Mouse (Mus musculus) lung, adult 2 months (tissue): ENCODE measurements around the gene Itgb3. TPM values are rescaled to one million over a fixed set of nuclear protein-coding genes. Genes with fewer than 3 reads are reported as not detected.
"Not testable (repeated sequence)": the region's sequence is repeated elsewhere in the genome, so short reads cannot be mapped to it uniquely, and the experiment has no call there.

Source experiments
- DNase-seq: peaks from one replicate; pipeline ENCODE4 v3.0.0; 2022
- H3K4me1 ChIP-seq: fragments of 200-500 bp; 2 replicates; pipeline ENCODE4 v1.6.1; 2011; ENCODE audit warnings: low read length; ENCODE audit not compliant: control insufficient read depth, insufficient read depth
- H3K4me3 ChIP-seq: fragments of 200-500 bp; replicated peaks from 2 replicates; pipeline ENCODE3; 2011; ENCODE audit warnings: low read depth, mild to moderate bottlenecking, control low read depth, low read length; ENCODE audit errors: extremely low read depth
- CTCF ChIP-seq: fragments of 200-500 bp; IDR thresholded peaks from 2 replicates; pipeline ENCODE4 v1.5.1; 2011; ENCODE audit warnings: mild to moderate bottlenecking, low read length, control low read depth; ENCODE audit not compliant: insufficient read depth
- POLR2A ChIP-seq: fragments of 200-500 bp; IDR thresholded peaks from 2 replicates; pipeline ENCODE4 v1.6.1; 2011; ENCODE audit warnings: low read depth, mild to moderate bottlenecking, control low read depth, low read length, borderline replicate concordance; ENCODE audit errors: extremely low read depth
- WGBS: fragments of 180-500 bp; shearing (Covaris S2); methylation state at CpG from one replicate; pipeline ENCODE4 v1.1.7; 2018; 5-methylcytosine and 5-hydroxymethylcytosine counted together
- polyA plus RNA-seq: library from polyadenylated mRNA; depleted of rRNA; stranded (reverse); fragments of >200 nt; gene quantifications from 2 replicates; pipeline ENCODE4 v1.2.3, GENCODE M21; 2012; rRNA removed

Itgb3 gene
- polyA plus RNA-seq, result 9.3 and 16.2 TPM in 2 replicates

- Histone ChIP-seq H3K4me3 (peak within 1 kb of the TSS; percentile 70), H3K4me1 (peaks cover 7% of the 10 kb centered on the region; the same call in 1 of the 2 replicates)
- peak; percentile 69 for DNase-seq
- 2% methylated on average over 50 of the region's 51 CpGs for WGBS
- no peak; the same call in 1 of the 2 replicates for TF ChIP-seq POLR2A
- no peak for TF ChIP-seq CTCF
These were observed at the start of gene Itgb3 for GRCm38 (mm10) chr11:104607491-104608245. Gene Itgb3, plus strand, starts transcription at chr11:104608000.

- Histone ChIP-seq H3K4me3 (no peak overlapping the region), H3K4me1 (no peaks in the 10 kb centered on the region)
- TF ChIP-seq CTCF (no peak), POLR2A (no peak)
- 51% methylated on average over 4 of the region's 4 CpGs for WGBS
- no peak for DNase-seq
These were observed 49.7 kb upstream of the Itgb3 start for GRCm38 (mm10) chr11:104558065-104558464.

- H3K4me3 ChIP-seq, result no peak overlapping the region
- TF ChIP-seq CTCF, result no peak
- TF ChIP-seq POLR2A, result no peak
- WGBS, result 69% methylated on average over 4 of the region's 4 CpGs
- DNase-seq, result no peak
- no peaks in the 10 kb centered on the region for H3K4me1 ChIP-seq
These were observed 49.0 kb upstream of the Itgb3 start for GRCm38 (mm10) chr11:104558651-104559403.

GRCm38 (mm10) chr11:104560971-104561370 is 46.8 kb upstream of the Itgb3 start:
- Histone ChIP-seq H3K4me3 (no peak overlapping the region), H3K4me1 (no peaks in the 10 kb centered on the region)
- no peak for TF ChIP-seq POLR2A
- TF ChIP-seq CTCF, result no peak
- DNase-seq, result no peak
- 52% methylated on average over 2 of the region's 2 CpGs for WGBS

- TF ChIP-seq POLR2A, result no peak
- TF ChIP-seq CTCF, result no peak
- WGBS, result 38% methylated on average over 1 of the region's 1 CpGs
- H3K4me1 ChIP-seq, result peaks cover 4% of the 10 kb centered on the region
- DNase-seq, result no peak
- no peak overlapping the region for H3K4me3 ChIP-seq
These were observed 44.3 kb upstream of the Itgb3 start for GRCm38 (mm10) chr11:104563496-104563895.

- DNase-seq, result no peak
- Histone ChIP-seq H3K4me1 (peaks cover 4% of the 10 kb centered on the region), H3K4me3 (no peak overlapping the region)
- WGBS, result 76% methylated on average over 9 of the region's 9 CpGs
- TF ChIP-seq POLR2A (no peak), CTCF (no peak)
These were observed 42.6 kb upstream of the Itgb3 start for GRCm38 (mm10) chr11:104565172-104565571.

- TF ChIP-seq CTCF, result no peak
- no peak for TF ChIP-seq POLR2A
- 84% methylated on average over 6 of the region's 6 CpGs for WGBS
- H3K4me1 ChIP-seq, result peaks cover 4% of the 10 kb centered on the region
- no peak for DNase-seq
- H3K4me3 ChIP-seq, result no peak overlapping the region
These were observed 41.7 kb upstream of the Itgb3 start for GRCm38 (mm10) chr11:104566097-104566496.

GRCm38 (mm10) chr11:104566796-104567195 is 41.0 kb upstream of the Itgb3 start:
- Histone ChIP-seq H3K4me3 (no peak overlapping the region), H3K4me1 (peaks cover 4% of the 10 kb centered on the region)
- WGBS, result 81% methylated on average over 2 of the region's 2 CpGs
- TF ChIP-seq POLR2A, result no peak
- TF ChIP-seq CTCF, result no peak
- DNase-seq, result no peak

GRCm38 (mm10) chr11:104567736-104568135 is 40.1 kb upstream of the Itgb3 start:
- no peak for DNase-seq
- Histone ChIP-seq H3K4me1 (peaks cover 4% of the 10 kb centered on the region), H3K4me3 (no peak overlapping the region)
- TF ChIP-seq CTCF (no peak), POLR2A (no peak)
- 78% methylated on average over 9 of the region's 9 CpGs for WGBS

GRCm38 (mm10) chr11:104568326-104568725 is 39.5 kb upstream of the Itgb3 start:
- no peak for TF ChIP-seq POLR2A
- TF ChIP-seq CTCF, result no peak
- WGBS, result 68% methylated on average over 4 of the region's 4 CpGs

GRCm38 (mm10) chr11:104570515-104570914 is 37.3 kb upstream of the Itgb3 start:
- DNase-seq, H3K4me1 ChIP-seq, H3K4me3 ChIP-seq: not testable (repeated sequence)
- WGBS, result 82% methylated on average over 8 of the region's 8 CpGs

More at GRCm38 (mm10) chr11:104568326-104568725, 39.5 kb upstream of the Itgb3 start:
- DNase-seq, result peak; percentile 35
- Histone ChIP-seq H3K4me1 (peaks cover 4% of the 10 kb centered on the region), H3K4me3 (no peak overlapping the region)

GRCm38 (mm10) chr11:104571373-104571772 is 36.4 kb upstream of the Itgb3 start:
- H3K4me3 ChIP-seq, result peak overlapping the region; percentile 7
- H3K4me1 ChIP-seq, result not testable (repeated sequence)
- peak; percentile 31 for DNase-seq
- WGBS, result 4% methylated on average over 28 of the region's 28 CpGs
